In the genomic region with DNA sequence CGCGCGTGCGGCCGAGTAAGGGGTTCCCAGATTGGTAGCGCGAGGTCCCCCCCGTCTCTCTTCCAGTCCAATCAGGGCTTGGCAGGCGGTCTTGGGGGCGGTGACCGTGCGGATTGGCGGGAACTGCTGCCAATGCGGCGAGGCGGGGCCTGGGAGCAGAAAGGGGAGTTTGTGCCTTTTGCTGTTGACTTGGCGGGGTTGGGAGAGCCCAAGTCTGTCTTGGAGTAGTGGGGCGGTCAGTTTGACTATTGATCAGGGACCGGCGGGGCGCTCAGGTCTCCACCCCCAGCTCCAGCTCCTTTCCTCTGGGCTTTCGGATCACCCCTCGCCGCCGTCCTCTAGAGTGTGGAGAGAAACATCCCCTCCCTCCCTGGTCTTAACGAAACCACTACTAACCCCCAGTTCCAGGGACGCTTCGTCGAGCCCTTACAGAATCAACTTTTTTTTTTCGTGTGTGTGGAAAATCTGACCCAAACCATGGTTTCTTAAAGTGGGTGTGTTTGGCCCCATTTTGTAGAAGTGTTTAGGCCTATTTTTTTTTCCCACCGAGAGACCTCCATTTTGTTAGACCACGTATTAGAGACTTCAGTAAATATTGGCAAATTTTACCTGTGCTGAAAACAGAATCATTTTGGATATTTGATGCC, we compare ENCODE assay signal across 8 mouse cellular contexts. TPM values are rescaled to one million over a fixed set of nuclear protein-coding genes. Genes with fewer than 3 reads are reported as not detected.
DNase-seq lines count a peak whose midpoint lies in the region; ATAC-seq lines count a peak whose summit lies in the region.

No protein-coding gene starts in this region.

- H3K4me3 ChIP-seq in hindbrain, embryonic 14.5 days (replicated peaks; ENCODE audit: low read length) = peak overlapping the region; percentile 78

- H3K27ac ChIP-seq in hindbrain, embryonic 14.5 days = peak overlapping the region; percentile 99

- ATAC-seq in hindbrain, embryonic 14.5 days (ENCODE audit: low FRiP score) = peak; percentile 95

- H3K27me3 ChIP-seq in hindbrain, embryonic 14.5 days (ENCODE audit: control insufficient read depth, insufficient read depth, low read length) = no peaks in the 10 kb centered on the region

- peak; percentile 99 for DNase-seq in R1 (ENCODE audit: low read depth, low spot score)
- DNase-seq in cerebellum, postnatal 25 days = peak; percentile 98 to 99
- DNase-seq in frontal cortex, postnatal 25 days (ENCODE audit: low spot score in 2 of 2) = peak; percentile 91 to 96
- DNase-seq in hindbrain, embryonic 14.5 days (ENCODE audit: low spot score) = peak; percentile 96
- peak; percentile 94 for DNase-seq in left cerebral cortex, adult 11 months (ENCODE audit: low spot score)
- peak; percentile 99 for DNase-seq in lung, postnatal 4 days
- DNase-seq in retina, postnatal 7 days (ENCODE audit: low read depth, low spot score) = peak; percentile 89
- peak; percentile 96 for DNase-seq in urinary bladder, adult 2 months (ENCODE audit: low spot score)

- peak overlapping the region; percentile 80 for H3K9ac ChIP-seq in hindbrain, embryonic 14.5 days

- peak overlapping the region; percentile 65 for H3K4me2 ChIP-seq in hindbrain, embryonic 14.5 days (replicated peaks)

- under 1% methylated on average over 29 of the region's 32 CpGs for WGBS in hindbrain, embryonic 14.5 days

- H3K9me3 ChIP-seq in hindbrain, embryonic 14.5 days (ENCODE audit: control insufficient read depth, low read length) = no peaks in the 10 kb centered on the region

- H3K36me3 ChIP-seq in hindbrain, embryonic 14.5 days (replicated peaks; ENCODE audit: control insufficient read depth, insufficient read depth) = no peaks in the 10 kb centered on the region

- H3K4me1 ChIP-seq in hindbrain, embryonic 14.5 days (replicated peaks; ENCODE audit: control insufficient read depth, insufficient read depth, low read length) = peaks cover 18% of the 10 kb centered on the region

RNA-seq across cellular contexts. Expression of a gene that starts 1.0 kb away (rescaled TPM):
- polyA plus RNA-seq in hindbrain, embryonic 14.5 days (2014; fragmentation: Nextera tagmentation; extraction: Ambion mirVana) = 34.1 and 49.3 TPM in 2 replicates
- polyA plus RNA-seq in urinary bladder, adult 2 months (2012; rRNA removed) = 160 and 174 TPM in 2 replicates

RNA-seq across cellular contexts. Expression of a gene that starts 18.8 kb away (rescaled TPM):
- polyA plus RNA-seq in hindbrain, embryonic 14.5 days (2014; fragmentation: Nextera tagmentation; extraction: Ambion mirVana) = 195 and 213 TPM in 2 replicates
- polyA plus RNA-seq in urinary bladder, adult 2 months (2012; rRNA removed) = 103 and 104 TPM in 2 replicates

Comparison
In these comparisons a context has a peak if more than half of its experiments do, and no peak if none do; other contexts are left out.
1. Peak in every context shown above with its lines: DNase-seq, ATAC-seq, H3K4me3 ChIP-seq and H3K27ac ChIP-seq.